Mouse (Mus musculus): ENCODE measurements at regions not wholly inside any gene's neighbourhood (a gene's known extent, or its start where the extent isn't known, plus 50 kb on each side); places are given as distances from the start of the nearest gene placed in this dataset.
A peak's percentile ranks its signal among the peaks of the same experiment; 100 is the strongest.

GRCm38 (mm10) chr15:63205150-63205549 lies 639.8 kb downstream of the Gsdmc2 start:
- intact Hi-C loops (cut with DNase I) = no loop called here
- no peak for DNase-seq

GRCm38 (mm10) chr15:63195031-63195430 lies 649.9 kb downstream of the Gsdmc2 start:
- no peak for DNase-seq
- intact Hi-C loops (cut with DNase I) = no loop called here

- intact Hi-C loops (cut with DNase I) = no loop called here
- no peak for DNase-seq
Measured at GRCm38 (mm10) chr15:63194492-63194797, 650.5 kb downstream of the Gsdmc2 start.

GRCm38 (mm10) chr15:63193617-63194491 lies 651.1 kb downstream of the Gsdmc2 start:
- DNase-seq = no peak
- intact Hi-C loops (cut with DNase I) = no loop called here

GRCm38 (mm10) chr15:63191731-63192130 lies 653.2 kb downstream of the Gsdmc2 start:
- intact Hi-C loops (cut with DNase I) = no loop called here
- DNase-seq = no peak

GRCm38 (mm10) chr15:63190086-63190485 lies 654.9 kb downstream of the Gsdmc2 start:
- no peak for DNase-seq
- intact Hi-C loops (cut with DNase I) = no loop called here

GRCm38 (mm10) chr15:63171003-63171402 lies 674.0 kb downstream of the Gsdmc2 start:
- intact Hi-C loops (cut with DNase I) = no loop called here

GRCm38 (mm10) chr15:63170171-63170570 lies 674.8 kb downstream of the Gsdmc2 start:
- intact Hi-C loops (cut with DNase I) = no loop called here
- DNase-seq = no peak

More at GRCm38 (mm10) chr15:63171003-63171402, 674.0 kb downstream of the Gsdmc2 start:
- DNase-seq = no peak

GRCm38 (mm10) chr15:63166411-63166810 lies 678.6 kb downstream of the Gsdmc2 start:
- intact Hi-C loops (cut with DNase I) = no loop called here

GRCm38 (mm10) chr15:63163550-63164279 lies 681.3 kb downstream of the Gsdmc2 start:
- intact Hi-C loops (cut with DNase I) = no loop called here
- DNase-seq = no peak

More at GRCm38 (mm10) chr15:63166411-63166810, 678.6 kb downstream of the Gsdmc2 start:
- no peak for DNase-seq

- intact Hi-C loops (cut with DNase I) = no loop called here
- no peak for DNase-seq
Measured at GRCm38 (mm10) chr15:63162881-63163549, 682.0 kb downstream of the Gsdmc2 start.

- no peak for DNase-seq
- intact Hi-C loops (cut with DNase I) = no loop called here
Measured at GRCm38 (mm10) chr15:63123123-63123688, 721.8 kb downstream of the Gsdmc2 start.

GRCm38 (mm10) chr15:63112918-63113317 lies 732.1 kb downstream of the Gsdmc2 start:
- intact Hi-C loops (cut with DNase I) = loop anchor here (5.0 kb wide), 1 partner anchor 1131 kb away; no protein-coding TSS in a partner anchor
- peak in 1 of 2 experiments; percentile 24 for DNase-seq

GRCm38 (mm10) chr15:63100093-63100492 lies 744.9 kb downstream of the Gsdmc2 start:
- intact Hi-C loops (cut with DNase I) = no loop called here
- peak; percentile 35 to 47 for DNase-seq

- intact Hi-C loops (cut with DNase I) = no loop called here
- no peak for DNase-seq
Measured at GRCm38 (mm10) chr15:63081972-63082371, 763.0 kb downstream of the Gsdmc2 start.

GRCm38 (mm10) chr15:63079825-63080224 lies 765.2 kb downstream of the Gsdmc2 start:
- intact Hi-C loops (cut with DNase I) = no loop called here
- peak; percentile 38 to 56 for DNase-seq

GRCm38 (mm10) chr15:63071921-63072320 lies 773.1 kb downstream of the Gsdmc2 start:
- no peak for DNase-seq
- intact Hi-C loops (cut with DNase I) = no loop called here

- intact Hi-C loops (cut with DNase I) = no loop called here
- DNase-seq = no peak
Measured at GRCm38 (mm10) chr15:63067126-63067525, 777.9 kb downstream of the Gsdmc2 start.

GRCm38 (mm10) chr15:63066020-63066439 lies 778.9 kb downstream of the Gsdmc2 start:
- peak in 1 of 2 experiments; percentile 29 for DNase-seq
- intact Hi-C loops (cut with DNase I) = no loop called here

- no peak for DNase-seq
- intact Hi-C loops (cut with DNase I) = no loop called here
Measured at GRCm38 (mm10) chr15:63061891-63062290, 783.1 kb downstream of the Gsdmc2 start.

- intact Hi-C loops (cut with DNase I) = no loop called here
- DNase-seq = no peak
Measured at GRCm38 (mm10) chr15:63060826-63061225, 784.2 kb downstream of the Gsdmc2 start.

Measured in heart, postnatal 14 days (tissue).